ENCODE assay signal across 13 mouse cellular contexts in genomic region chr9:16353049-16353724, GRCm38 (mm10).
DNase-seq lines count a peak whose midpoint lies in the region; ATAC-seq and TF ChIP-seq lines count a peak whose summit lies in the region.
"Had no signal": no experiment of that assay in that cellular context is flagged by ENCODE, and none has a peak within 500 bp of the region (broad histone marks: within the 10 kb centered on the region; RNA-seq: fewer than 3 reads in every experiment).

No protein-coding gene starts in this region.

- H3K27me3 ChIP-seq in forebrain, embryonic 13.5 days = no peaks in the 10 kb centered on the region
- H3K27me3 ChIP-seq in hindbrain, postnatal 0 days (ENCODE audit: insufficient read depth, low read length) = no peaks in the 10 kb centered on the region
- no peaks in the 10 kb centered on the region for H3K27me3 ChIP-seq in neural tube, embryonic 12.5 days (replicated peaks)
- H3K27me3 ChIP-seq: kidney, embryonic 15.5 days; limb, embryonic 13.5 days had no signal

- H3K9ac ChIP-seq in forebrain, embryonic 13.5 days = peak overlapping the region; percentile 9; the same call in 1 of the 2 replicates
- no peak overlapping the region for H3K9ac ChIP-seq in hindbrain, postnatal 0 days (replicated peaks; ENCODE audit: low read length)
- no peak overlapping the region for H3K9ac ChIP-seq in neural tube, embryonic 12.5 days
- H3K9ac ChIP-seq: kidney, embryonic 15.5 days; limb, embryonic 13.5 days had no signal

- peak; percentile 76 for ATAC-seq in forebrain, embryonic 13.5 days
- peak; percentile 35; the same call in 1 of the 2 replicates for ATAC-seq in hindbrain, postnatal 0 days
- peak; percentile 63 for ATAC-seq in neural tube, embryonic 12.5 days (ENCODE audit: low FRiP score, low read depth)

- no peaks in the 10 kb centered on the region for H3K9me3 ChIP-seq in forebrain, embryonic 13.5 days (replicated peaks)
- H3K9me3 ChIP-seq in hindbrain, postnatal 0 days (ENCODE audit: low read length) = no peaks in the 10 kb centered on the region
- no peaks in the 10 kb centered on the region for H3K9me3 ChIP-seq in neural tube, embryonic 12.5 days
- H3K9me3 ChIP-seq: kidney, embryonic 15.5 days; limb, embryonic 13.5 days had no signal

- peak overlapping the region; percentile 68 for H3K27ac ChIP-seq in forebrain, embryonic 13.5 days
- peak overlapping the region; percentile 48 for H3K27ac ChIP-seq in hindbrain, postnatal 0 days
- H3K27ac ChIP-seq in neural tube, embryonic 12.5 days = no peak overlapping the region
- H3K27ac ChIP-seq: kidney, embryonic 15.5 days; limb, embryonic 13.5 days had no signal

- H3K36me3 ChIP-seq in forebrain, embryonic 13.5 days (ENCODE audit: poor library complexity, severe bottlenecking) = no peaks in the 10 kb centered on the region
- H3K36me3 ChIP-seq in hindbrain, postnatal 0 days (ENCODE audit: insufficient read depth, low read length) = no peaks in the 10 kb centered on the region
- no peaks in the 10 kb centered on the region for H3K36me3 ChIP-seq in neural tube, embryonic 12.5 days
- H3K36me3 ChIP-seq: kidney, embryonic 15.5 days; limb, embryonic 13.5 days had no signal

- peak; percentile 90 for DNase-seq in ZHBTc4 (ENCODE audit: low read depth, low spot score)
- no peak for DNase-seq in hindbrain, postnatal 0 days (ENCODE audit: low spot score)
- DNase-seq in right cerebral cortex, adult 2 months (ENCODE audit: low spot score in 2 of 2) = no peak
- DNase-seq in cerebellum, adult 9-11 months = no peak
- no peak for DNase-seq in left cerebral cortex, postnatal 10 days (ENCODE audit: extremely low spot score in 1 of 2, low spot score in 2 of 2)
- DNase-seq in layer of hippocampus, adult 11-12 months (ENCODE audit: low spot score) = no peak
- DNase-seq: cerebellum, adult 9-10 months; lung, adult 18-20 months; spleen, adult 18-20 months had no signal

- no peak for TF ChIP-seq CTCF in hindbrain, postnatal 0 days (IDR thresholded peaks at IDR 0.05; ENCODE audit: low read depth)

- 2% methylated on average over 4 of the region's 4 CpGs for WGBS in forebrain, embryonic 13.5 days
- 19% methylated on average over 4 of the region's 4 CpGs for WGBS in hindbrain, postnatal 0 days
- 10% methylated on average over 4 of the region's 4 CpGs for WGBS in neural tube, embryonic 12.5 days

- intact Hi-C loops in left cerebral cortex, postnatal 10 days (cut with DNase I) = no loop called here

- peak overlapping the region; percentile 36 for H3K4me2 ChIP-seq in forebrain, embryonic 13.5 days
- 0 out of 2 replicates have a peak overlapping the region, but pooled peaks have one; percentile 7 for H3K4me2 ChIP-seq in hindbrain, postnatal 0 days (ENCODE audit: low read depth, low read length)
- peak overlapping the region; percentile 29 for H3K4me2 ChIP-seq in neural tube, embryonic 12.5 days (replicated peaks)
- H3K4me2 ChIP-seq: kidney, embryonic 15.5 days; limb, embryonic 13.5 days had no signal

- peak overlapping the region; percentile 6; the same call in 1 of the 2 replicates for H3K4me3 ChIP-seq in forebrain, embryonic 13.5 days
- H3K4me3 ChIP-seq in hindbrain, postnatal 0 days (ENCODE audit: low read length) = no peak overlapping the region
- no peak overlapping the region for H3K4me3 ChIP-seq in neural tube, embryonic 12.5 days
- H3K4me3 ChIP-seq: kidney, embryonic 15.5 days; limb, embryonic 13.5 days had no signal

- peaks cover 29% of the 10 kb centered on the region for H3K4me1 ChIP-seq in forebrain, embryonic 13.5 days
- H3K4me1 ChIP-seq in hindbrain, postnatal 0 days (ENCODE audit: insufficient read depth, low read length) = peaks cover 3% of the 10 kb centered on the region; the same call in 1 of the 2 replicates
- peaks cover 16% of the 10 kb centered on the region for H3K4me1 ChIP-seq in neural tube, embryonic 12.5 days
- H3K4me1 ChIP-seq: kidney, embryonic 15.5 days; limb, embryonic 13.5 days had no signal
